Mouse (Mus musculus): ENCODE data around the gene Slc17a9. TPM values are rescaled to one million over a fixed set of nuclear protein-coding genes. Genes with fewer than 3 reads are reported as not detected.

Slc17a9 gene
- total and polyA plus RNA-seq, 2 experiments from 2014 or later, result 0.55 TPM; not detected in 1

- Histone ChIP-seq H3K27ac (ENCODE audit: low read depth, low read length) (no peak overlapping the region), H3K27me3 (ENCODE audit: insufficient read depth, low read length) (peaks cover 44% of the 10 kb centered on the region), H3K9ac (replicated peaks; ENCODE audit: low read length, poor library complexity, severe bottlenecking) (no peak overlapping the region), H3K4me3 (ENCODE audit: low read depth, low read length) (no peak overlapping the region), H3K36me3 (ENCODE audit: insufficient read depth, low read length) (no peaks in the 10 kb centered on the region), H3K9me3 (ENCODE audit: low read length) (no peaks in the 10 kb centered on the region), H3K4me2 (ENCODE audit: low read depth, low read length, poor library complexity, severe bottlenecking) (no peak overlapping the region), H3K4me1 (ENCODE audit: insufficient read depth, low read length) (no peaks in the 10 kb centered on the region)
- DNase-seq (ENCODE audit: low spot score) (no peak), ATAC-seq (ENCODE audit: low FRiP score) (no peak)
- no peak for TF ChIP-seq CTCF (IDR thresholded peaks at IDR 0.05)
- 5% methylated on average over 2 of the region's 2 CpGs for whole genome bisulfite sequencing
Measured at GRCm38 (mm10) chr2:180780282-180780681, 55.2 kb downstream of the Slc17a9 start.

GRCm38 (mm10) chr2:180786732-180787131 lies 61.7 kb downstream of the Slc17a9 start:
- TF ChIP-seq CTCF (IDR thresholded peaks at IDR 0.05), result peak; percentile 77
- H3K36me3 ChIP-seq (ENCODE audit: insufficient read depth, low read length), result no peaks in the 10 kb centered on the region
- no peak overlapping the region for H3K9ac ChIP-seq (replicated peaks; ENCODE audit: low read length, poor library complexity, severe bottlenecking)
- peaks cover 4% of the 10 kb centered on the region for H3K4me1 ChIP-seq (ENCODE audit: insufficient read depth, low read length)
- no peak overlapping the region for H3K27ac ChIP-seq (ENCODE audit: low read depth, low read length)
- no peaks in the 10 kb centered on the region for H3K9me3 ChIP-seq (ENCODE audit: low read length)
- DNase-seq (ENCODE audit: low spot score), result peak; percentile 45
- no peak for ATAC-seq (ENCODE audit: low FRiP score)
- no peaks in the 10 kb centered on the region for H3K27me3 ChIP-seq (ENCODE audit: insufficient read depth, low read length)
- no peak overlapping the region for H3K4me3 ChIP-seq (ENCODE audit: low read depth, low read length)
- H3K4me2 ChIP-seq (ENCODE audit: low read depth, low read length, poor library complexity, severe bottlenecking), result no peak overlapping the region

- H3K27ac ChIP-seq (ENCODE audit: low read depth, low read length), result no peak overlapping the region
Measured at GRCm38 (mm10) chr2:180787566-180788232, 62.6 kb downstream of the Slc17a9 start.

GRCm38 (mm10) chr2:180788386-180788785 lies 63.3 kb downstream of the Slc17a9 start:
- Histone ChIP-seq H3K36me3 (ENCODE audit: insufficient read depth, low read length) (no peaks in the 10 kb centered on the region), H3K9me3 (ENCODE audit: low read length) (no peaks in the 10 kb centered on the region), H3K9ac (replicated peaks; ENCODE audit: low read length, poor library complexity, severe bottlenecking) (no peak overlapping the region), H3K27me3 (ENCODE audit: insufficient read depth, low read length) (no peaks in the 10 kb centered on the region), H3K4me3 (ENCODE audit: low read depth, low read length) (no peak overlapping the region), H3K27ac (ENCODE audit: low read depth, low read length) (0 out of 2 replicates have a peak overlapping the region, but pooled peaks have one; percentile 18), H3K4me1 (ENCODE audit: insufficient read depth, low read length) (peaks cover 4% of the 10 kb centered on the region), H3K4me2 (ENCODE audit: low read depth, low read length, poor library complexity, severe bottlenecking) (peak overlapping the region; percentile 25)
- TF ChIP-seq CTCF (IDR thresholded peaks at IDR 0.05), result no peak
- WGBS, result 36% methylated on average over 1 of the region's 2 CpGs
- ATAC-seq (ENCODE audit: low FRiP score) (peak; percentile 25; the same call in 1 of the 2 replicates), DNase-seq (ENCODE audit: low spot score) (no peak)

More at GRCm38 (mm10) chr2:180787566-180788232, 62.6 kb downstream of the Slc17a9 start:
- no peaks in the 10 kb centered on the region for H3K36me3 ChIP-seq (ENCODE audit: insufficient read depth, low read length)
- peaks cover 4% of the 10 kb centered on the region for H3K4me1 ChIP-seq (ENCODE audit: insufficient read depth, low read length)
- no peaks in the 10 kb centered on the region for H3K27me3 ChIP-seq (ENCODE audit: insufficient read depth, low read length)
- no peak overlapping the region for H3K4me2 ChIP-seq (ENCODE audit: low read depth, low read length, poor library complexity, severe bottlenecking)
- WGBS, result 73% methylated on average over 13 of the region's 13 CpGs
- no peak for TF ChIP-seq CTCF (IDR thresholded peaks at IDR 0.05)
- H3K9me3 ChIP-seq (ENCODE audit: low read length), result no peaks in the 10 kb centered on the region
- ATAC-seq (ENCODE audit: low FRiP score) (no peak), DNase-seq (ENCODE audit: low spot score) (no peak)
- H3K4me3 ChIP-seq (ENCODE audit: low read depth, low read length), result no peak overlapping the region
- H3K9ac ChIP-seq (replicated peaks; ENCODE audit: low read length, poor library complexity, severe bottlenecking), result no peak overlapping the region

DNA sequence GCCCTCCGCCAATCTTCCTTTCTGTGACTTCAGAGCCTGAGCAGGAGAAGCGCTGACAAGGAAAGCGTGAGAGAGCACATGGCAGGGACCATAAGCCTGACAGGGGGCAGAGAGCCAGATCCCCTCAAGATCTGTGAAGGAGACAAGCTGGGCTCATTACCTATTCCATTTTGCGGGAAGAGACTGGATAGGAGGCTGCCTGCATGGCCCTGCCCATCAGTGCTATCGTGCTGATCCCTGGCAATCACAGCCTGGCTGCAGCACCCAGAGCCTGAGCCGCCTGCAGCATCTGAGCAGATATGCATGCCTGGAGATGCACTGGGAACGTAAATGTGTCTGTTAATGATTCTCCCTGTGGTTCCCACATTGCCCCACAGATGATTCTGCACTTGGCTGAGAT lies 63.8 kb downstream of the Slc17a9 start:
- peak overlapping the region; percentile 49; the same call in 1 of the 2 replicates for H3K27ac ChIP-seq (ENCODE audit: low read depth, low read length)
- peak; percentile 17; the same call in 1 of the 2 replicates for TF ChIP-seq CTCF (IDR thresholded peaks at IDR 0.05)
- ATAC-seq (ENCODE audit: low FRiP score) (peak; percentile 47), DNase-seq (ENCODE audit: low spot score) (peak; percentile 75)
- no peak overlapping the region for H3K4me3 ChIP-seq (ENCODE audit: low read depth, low read length)
- peaks cover 4% of the 10 kb centered on the region for H3K4me1 ChIP-seq (ENCODE audit: insufficient read depth, low read length)
- no peaks in the 10 kb centered on the region for H3K9me3 ChIP-seq (ENCODE audit: low read length)
- H3K9ac ChIP-seq (replicated peaks; ENCODE audit: low read length, poor library complexity, severe bottlenecking), result no peak overlapping the region
- H3K27me3 ChIP-seq (ENCODE audit: insufficient read depth, low read length), result no peaks in the 10 kb centered on the region
- WGBS, result 3% methylated on average over 7 of the region's 7 CpGs
- peak overlapping the region; percentile 25 for H3K4me2 ChIP-seq (ENCODE audit: low read depth, low read length, poor library complexity, severe bottlenecking)
- no peaks in the 10 kb centered on the region for H3K36me3 ChIP-seq (ENCODE audit: insufficient read depth, low read length)

GRCm38 (mm10) chr2:180791674-180792073 lies 66.6 kb downstream of the Slc17a9 start:
- no peak overlapping the region for H3K4me2 ChIP-seq (ENCODE audit: low read depth, low read length, poor library complexity, severe bottlenecking)
- H3K27ac ChIP-seq (ENCODE audit: low read depth, low read length), result no peak overlapping the region
- ATAC-seq (ENCODE audit: low FRiP score) (0 out of 2 replicates have a peak, but pooled peaks have one; percentile 39), DNase-seq (ENCODE audit: low spot score) (peak; percentile 61)
- peaks cover 4% of the 10 kb centered on the region for H3K4me1 ChIP-seq (ENCODE audit: insufficient read depth, low read length)
- no peak overlapping the region for H3K9ac ChIP-seq (replicated peaks; ENCODE audit: low read length, poor library complexity, severe bottlenecking)
- H3K4me3 ChIP-seq (ENCODE audit: low read depth, low read length), result no peak overlapping the region
- peak; percentile 93 for TF ChIP-seq CTCF (IDR thresholded peaks at IDR 0.05)
- no peaks in the 10 kb centered on the region for H3K36me3 ChIP-seq (ENCODE audit: insufficient read depth, low read length)
- H3K9me3 ChIP-seq (ENCODE audit: low read length), result no peaks in the 10 kb centered on the region
- H3K27me3 ChIP-seq (ENCODE audit: insufficient read depth, low read length), result no peaks in the 10 kb centered on the region
- WGBS, result 49% methylated on average over 4 of the region's 4 CpGs

Other genes starting within 250 kb of the Slc17a9 start
- gene Ntsr1, start 225.3 kb upstream of the Slc17a9 start, total RNA-seq (2014; rRNA removed), result 12.6 and 15.2 TPM in 2 replicates
- gene Ntsr1, start 225.3 kb upstream of the Slc17a9 start, polyA plus RNA-seq (2015; fragmentation: Nextera tagmentation; extraction: Ambion mirVana), result 4.1 and 4.7 TPM in 2 replicates
- 58.3 and 60.8 TPM in 2 replicates for gene Mrgbp, start 144.0 kb upstream of the Slc17a9 start, total RNA-seq (2014; rRNA removed)
- 34.4 and 36.5 TPM in 2 replicates for gene Mrgbp, start 144.0 kb upstream of the Slc17a9 start, polyA plus RNA-seq (2015; fragmentation: Nextera tagmentation; extraction: Ambion mirVana)
- gene Ogfr, start 136.0 kb upstream of the Slc17a9 start, total RNA-seq (2014; rRNA removed), result 121 and 126 TPM in 2 replicates
- gene Ogfr, start 136.0 kb upstream of the Slc17a9 start, polyA plus RNA-seq (2015; fragmentation: Nextera tagmentation; extraction: Ambion mirVana), result 82.1 and 82.4 TPM in 2 replicates
- 19.9 and 47.6 TPM in 2 replicates for gene Col9a3, start 127.5 kb upstream of the Slc17a9 start, total RNA-seq (2014; rRNA removed)
- gene Col9a3, start 127.5 kb upstream of the Slc17a9 start, polyA plus RNA-seq (2015; fragmentation: Nextera tagmentation; extraction: Ambion mirVana), result 29.6 and 29.8 TPM in 2 replicates
- gene Tcfl5, start 82.6 kb upstream of the Slc17a9 start, total RNA-seq (2014; rRNA removed), result 5.9 and 7.8 TPM in 2 replicates
- 0.79 and 1.0 TPM in 2 replicates for gene Tcfl5, start 82.6 kb upstream of the Slc17a9 start, polyA plus RNA-seq (2015; fragmentation: Nextera tagmentation; extraction: Ambion mirVana)
- 36.7 and 44.1 TPM in 2 replicates for gene Dido1, start 15.3 kb upstream of the Slc17a9 start, total RNA-seq (2014; rRNA removed)
- gene Dido1, start 15.3 kb upstream of the Slc17a9 start, polyA plus RNA-seq (2015; fragmentation: Nextera tagmentation; extraction: Ambion mirVana), result 19.3 and 22.2 TPM in 2 replicates
- gene Gid8, start 15.1 kb upstream of the Slc17a9 start, total RNA-seq (2014; rRNA removed), result 43.6 and 56.4 TPM in 2 replicates
- gene Gid8, start 15.1 kb upstream of the Slc17a9 start, polyA plus RNA-seq (2015; fragmentation: Nextera tagmentation; extraction: Ambion mirVana), result 44.5 and 46.5 TPM in 2 replicates
- 7.6 and 7.9 TPM in 2 replicates for gene Bhlhe23, start 51.6 kb downstream of the Slc17a9 start, total RNA-seq (2014; rRNA removed)
- gene Bhlhe23, start 51.6 kb downstream of the Slc17a9 start, polyA plus RNA-seq (2015; fragmentation: Nextera tagmentation; extraction: Ambion mirVana), result 5.9 and 6.0 TPM in 2 replicates
- 32.2 and 38.9 TPM in 2 replicates for gene Ythdf1, start 195.7 kb downstream of the Slc17a9 start, total RNA-seq (2014; rRNA removed)
- 50.1 and 56.6 TPM in 2 replicates for gene Ythdf1, start 195.7 kb downstream of the Slc17a9 start, polyA plus RNA-seq (2015; fragmentation: Nextera tagmentation; extraction: Ambion mirVana)
- not detected in 2 replicates for gene Birc7, start 203.8 kb downstream of the Slc17a9 start, total RNA-seq (2014; rRNA removed)
- gene Birc7, start 203.8 kb downstream of the Slc17a9 start, polyA plus RNA-seq (2015; fragmentation: Nextera tagmentation; extraction: Ambion mirVana), result 0.10 and 0.28 TPM in 2 replicates
- 40.4 and 59.5 TPM in 2 replicates for gene Nkain4, start 229.4 kb downstream of the Slc17a9 start, total RNA-seq (2014; rRNA removed)
- 95.5 and 111 TPM in 2 replicates for gene Nkain4, start 229.4 kb downstream of the Slc17a9 start, polyA plus RNA-seq (2015; fragmentation: Nextera tagmentation; extraction: Ambion mirVana)
- 94.1 and 123 TPM in 2 replicates for gene Arfgap1, start 242.0 kb downstream of the Slc17a9 start, total RNA-seq (2014; rRNA removed)
- gene Arfgap1, start 242.0 kb downstream of the Slc17a9 start, polyA plus RNA-seq (2015; fragmentation: Nextera tagmentation; extraction: Ambion mirVana), result 124 and 132 TPM in 2 replicates

Data from midbrain, postnatal 0 days (tissue).